ENCODE assay signal across 22 mouse cellular contexts in the genomic region with DNA sequence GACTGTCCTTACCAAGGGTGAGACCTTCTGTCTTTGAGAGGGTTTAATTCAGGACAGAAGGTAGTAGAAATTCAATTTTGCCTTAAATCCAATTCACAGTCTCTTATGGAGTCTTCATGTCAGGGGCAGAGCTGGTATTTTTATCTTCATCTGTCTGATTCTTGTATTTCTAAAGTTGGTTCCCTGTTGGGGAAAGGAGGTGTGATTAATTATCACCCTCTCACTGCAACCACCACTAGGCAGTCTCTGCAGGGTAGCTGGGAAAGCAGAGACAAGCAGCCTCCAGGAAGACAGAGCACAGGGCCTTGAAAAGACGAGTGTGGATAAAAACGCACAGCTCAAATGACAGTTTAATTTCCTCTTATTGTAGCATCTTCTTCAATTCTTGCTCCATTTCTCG.
"Had no signal": no experiment of that assay in that cellular context is flagged by ENCODE, and none has a peak within 500 bp of the region (broad histone marks: within the 10 kb centered on the region; RNA-seq: fewer than 3 reads in every experiment).

No protein-coding gene starts in this region.

- H3K27me3 ChIP-seq: liver, embryonic 13.5 days; liver, embryonic 15.5 days; lung, embryonic 15.5 days; midbrain, embryonic 12.5 days; neural tube, embryonic 13.5 days; neural tube, embryonic 15.5 days had no signal

- H3K36me3 ChIP-seq: liver, embryonic 13.5 days; liver, embryonic 15.5 days; lung, embryonic 15.5 days; midbrain, embryonic 12.5 days; neural tube, embryonic 13.5 days; neural tube, embryonic 15.5 days had no signal

- H3K4me2 ChIP-seq: liver, embryonic 13.5 days; liver, embryonic 15.5 days; lung, embryonic 15.5 days; midbrain, embryonic 12.5 days; neural tube, embryonic 13.5 days; neural tube, embryonic 15.5 days had no signal

- H3K9ac ChIP-seq: liver, embryonic 13.5 days; liver, embryonic 15.5 days; liver, postnatal 0 days; lung, embryonic 15.5 days; midbrain, embryonic 12.5 days; neural tube, embryonic 13.5 days; neural tube, embryonic 15.5 days had no signal

- H3K4me3 ChIP-seq: liver, embryonic 13.5 days; liver, embryonic 15.5 days; lung, embryonic 15.5 days; midbrain, embryonic 12.5 days; myocyte; neural tube, embryonic 13.5 days; neural tube, embryonic 15.5 days had no signal

- DNase-seq: liver, embryonic 13.5 days; liver, postnatal 0 days; lung, adult 2 months; lung, postnatal 14 days; lung, postnatal 36 days; midbrain, embryonic 14.5 days; retina, postnatal 1 day; right cerebral cortex, postnatal 25 days; right cerebral cortex, postnatal 4 days; spleen, adult 18-20 months; thymus, adult 2 months; thymus, postnatal 25 days; thymus, postnatal 4 days had no signal

- ATAC-seq: liver, postnatal 0 days; lung, postnatal 0 days; midbrain, embryonic 16.5 days had no signal

- H3K27ac ChIP-seq: liver, embryonic 13.5 days; liver, embryonic 15.5 days; lung, embryonic 15.5 days; macrophage; midbrain, embryonic 12.5 days; neural tube, embryonic 13.5 days; neural tube, embryonic 15.5 days had no signal

- H3K9me3 ChIP-seq: liver, embryonic 13.5 days; liver, embryonic 15.5 days; lung, embryonic 15.5 days; midbrain, embryonic 12.5 days; neural tube, embryonic 13.5 days; neural tube, embryonic 15.5 days had no signal

- H3K4me1 ChIP-seq: liver, embryonic 13.5 days; liver, embryonic 15.5 days; lung, embryonic 15.5 days; midbrain, embryonic 12.5 days; neural tube, embryonic 13.5 days; neural tube, embryonic 15.5 days had no signal
